Mouse (Mus musculus): Measurements from ENCODE around the gene Slc35b4. TPM values are rescaled to one million over a fixed set of nuclear protein-coding genes. Genes with fewer than 3 reads are reported as not detected.

The Slc35b4 gene
- polyA plus RNA-seq, 1 experiment from 2014 or later = 44.0 TPM

Other genes starting within 250 kb of the Slc35b4 start
- 1.00 and 1.1 TPM in 2 replicates for gene Lrguk, start 147.7 kb downstream of the Slc35b4 start, polyA plus RNA-seq (2015; fragmentation: Nextera tagmentation; extraction: Ambion mirVana)
- 119 and 127 TPM in 2 replicates for gene Akr1b3, start 140.4 kb upstream of the Slc35b4 start, polyA plus RNA-seq (2015; fragmentation: Nextera tagmentation; extraction: Ambion mirVana)
- 4.3 and 5.2 TPM in 2 replicates for gene Akr1b8, start 177.0 kb upstream of the Slc35b4 start, polyA plus RNA-seq (2015; fragmentation: Nextera tagmentation; extraction: Ambion mirVana)
- gene Akr1b10, start 207.1 kb upstream of the Slc35b4 start, polyA plus RNA-seq (2015; fragmentation: Nextera tagmentation; extraction: Ambion mirVana) = 13.5 and 14.3 TPM in 2 replicates
- 0.12 TPM in 1 of 2 replicates, not detected in the other for gene Akr1b7, start 235.2 kb upstream of the Slc35b4 start, polyA plus RNA-seq (2015; fragmentation: Nextera tagmentation; extraction: Ambion mirVana)